Mouse (Mus musculus): Measurements from ENCODE around the gene Gimap4.

DNA sequence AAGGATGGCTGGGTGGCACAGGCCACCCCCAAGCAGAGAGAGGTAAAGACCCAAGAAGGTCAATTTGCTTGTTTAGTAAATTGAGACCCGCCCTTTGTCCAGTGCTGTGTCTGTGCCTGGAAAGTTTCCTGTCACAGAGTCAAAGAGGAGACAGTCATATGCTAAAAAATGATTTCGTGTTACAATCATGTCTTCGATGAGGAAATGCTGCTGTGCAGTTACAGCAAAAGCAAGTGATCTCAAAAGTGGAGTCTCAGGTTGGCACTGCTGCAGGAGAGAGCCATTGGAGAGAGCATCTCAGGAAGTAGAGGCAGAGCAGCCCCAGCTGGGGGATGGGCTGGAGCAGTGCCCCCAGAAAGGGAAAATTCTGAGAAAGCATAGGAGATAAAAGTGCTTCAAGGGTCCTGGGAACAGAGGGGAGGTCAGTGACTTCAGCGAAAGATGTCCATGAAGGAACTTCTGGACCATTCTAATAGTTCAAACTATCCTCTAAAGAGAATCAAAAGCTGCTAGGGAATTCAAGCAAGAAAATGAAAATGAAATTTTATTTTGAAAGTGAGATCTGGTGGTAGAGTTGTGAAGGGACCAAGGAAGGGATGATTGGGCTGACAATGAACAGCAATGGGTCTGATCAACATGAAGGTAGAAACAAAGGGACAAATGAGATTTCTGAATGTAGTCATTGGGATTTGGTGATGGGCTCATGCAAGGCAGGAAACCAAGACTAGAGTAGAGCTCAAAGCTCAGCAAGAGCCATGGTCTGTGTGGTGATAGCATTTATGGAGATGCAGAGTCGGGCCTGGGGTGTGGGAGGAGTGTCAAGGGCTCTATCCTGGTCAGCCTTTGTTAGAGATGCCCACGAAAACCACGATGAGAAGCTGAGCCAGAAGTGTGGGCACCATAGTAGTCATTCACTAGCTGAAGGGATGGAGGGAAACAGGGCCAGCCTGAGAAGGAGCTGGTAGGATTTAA is 1.6 kb downstream of the Gimap4 start:
- TF ChIP-seq CTCF (IDR thresholded peaks at IDR 0.05; ENCODE audit: control insufficient read depth, insufficient read depth, low read length), result no peak
- no peak for TF ChIP-seq POLR2A (IDR thresholded peaks at IDR 0.05; ENCODE audit: borderline replicate concordance, control insufficient read depth, low read depth, low read length)

Data from bone marrow, adult 2 months (tissue).